Mouse (Mus musculus) bone marrow macrophage, adult 2 months (primary cell): ENCODE measurements at regions not wholly inside any gene's neighbourhood (a gene's known extent, or its start where the extent isn't known, plus 50 kb on each side); places are given as distances from the start of the nearest gene placed in this dataset.

Experiments
- CTCF ChIP-seq: IDR thresholded peaks from 2 replicates; pipeline ENCODE4 v1.5.1; 2012; ENCODE audit warnings: low read depth, mild to moderate bottlenecking, low read length, moderate library complexity
- POLR2A ChIP-seq: IDR thresholded peaks from 2 replicates; pipeline ENCODE4 v1.6.1; 2012; ENCODE audit warnings: mild to moderate bottlenecking, low read depth, low read length, borderline replicate concordance

GRCm38 (mm10) chr6:7313496-7313895 is 241.2 kb upstream of the Tac1 start:
- TF ChIP-seq CTCF = no peak
- no peak for TF ChIP-seq POLR2A
